Mouse (Mus musculus) ES-E14 (cell line): ENCODE measurements around the gene Mrpl2. TPM values are rescaled to one million over a fixed set of nuclear protein-coding genes. Genes with fewer than 3 reads are reported as not detected.

Experiments
- DNase-seq: peaks from one replicate; pipeline ENCODE4 v3.0.0-alpha.2; 2013; ENCODE audit warnings: low read depth, low spot score
- H3K27ac ChIP-seq: 2 replicates; pipeline ENCODE4 v1.5.1; 2012; ENCODE audit warnings: low read depth, mild to moderate bottlenecking, low read length, moderate library complexity, mixed read lengths; ENCODE audit not compliant: poor library complexity, insufficient read depth, severe bottlenecking
- H3K36me3 ChIP-seq: 2 replicates; pipeline ENCODE4 v1.6.1; 2012; ENCODE audit warnings: mild to moderate bottlenecking, low read length, moderate library complexity, mixed read lengths; ENCODE audit not compliant: control insufficient read depth, poor library complexity, insufficient read depth, severe bottlenecking
- H3K4me1 ChIP-seq, 2 experiments: fragments of 150-350 bp in 1 of 2; sonication (generic) in 1 of 2; 2 replicates each; pipeline ENCODE4 v1.6.1; 2012; ENCODE audit warnings: low read length in 2 of 2, mild to moderate bottlenecking in 1 of 2, mixed read lengths in 1 of 2; ENCODE audit not compliant: control insufficient read depth in 2 of 2, insufficient read depth in 2 of 2, poor library complexity in 1 of 2
- H3K4me3 ChIP-seq, 2 experiments: fragments of 150-350 bp in 1 of 2; sonication (generic) in 1 of 2; 2 replicates each; pipeline ENCODE4 v1.5.1; 2012; ENCODE audit warnings: low read length in 2 of 2, low read depth in 1 of 2, mild to moderate bottlenecking in 1 of 2, mixed read lengths in 1 of 2; ENCODE audit not compliant: insufficient read depth in 1 of 2, poor library complexity in 1 of 2, severe bottlenecking in 1 of 2
- H3K9ac ChIP-seq: 2 replicates; pipeline ENCODE4 v1.6.1; 2012; ENCODE audit warnings: low read depth, mild to moderate bottlenecking, low read length, mixed read lengths; ENCODE audit not compliant: poor library complexity, insufficient read depth, severe bottlenecking
- H3K9me3 ChIP-seq: fragments of 150-350 bp; sonication (generic); 2 replicates; pipeline ENCODE4 v1.6.1; 2012; ENCODE audit warnings: low read depth, mild to moderate bottlenecking, low read length; ENCODE audit not compliant: control insufficient read depth, insufficient read depth
- CHD2 ChIP-seq: IDR thresholded peaks from 2 replicates; pipeline ENCODE4 v1.6.1; 2014; ENCODE audit warnings: mild to moderate bottlenecking, low read depth, low read length, inconsistent platforms
- HCFC1 ChIP-seq: IDR thresholded peaks from 2 replicates; pipeline ENCODE4 v1.6.1; 2012; ENCODE audit warnings: low read length, inconsistent platforms, borderline replicate concordance; ENCODE audit not compliant: insufficient read depth
- MAFK ChIP-seq: IDR thresholded peaks from 2 replicates; pipeline ENCODE4 v1.6.1; 2014; ENCODE audit warnings: mild to moderate bottlenecking, low read depth, low read length, inconsistent platforms; ENCODE audit not compliant: insufficient read depth
- ZC3H11A ChIP-seq: IDR thresholded peaks from 2 replicates; pipeline ENCODE4 v1.6.1; 2012; ENCODE audit warnings: low read depth, mild to moderate bottlenecking, inconsistent platforms, low read length, borderline replicate concordance
- ZNF384 ChIP-seq: IDR thresholded peaks from 2 replicates; pipeline ENCODE4 v1.6.1; 2012; ENCODE audit warnings: low read depth, low read length, inconsistent platforms
- in situ Hi-C, 2 experiments: fragments of 600-800 bp; cut with MboI; formaldehyde crosslinking; loops; one replicate each; pipeline ENCODE4 v1.15.1; 2025; ENCODE audit warnings: low sequenced_read_pairs in 2 of 2, inconsistent platforms in 1 of 2; ENCODE audit not compliant: unreplicated experiment in 2 of 2
- total RNA-seq: library from RNA; depleted of rRNA; stranded (reverse); fragments of 300-350 nt; gene quantifications from 2 replicates; pipeline ENCODE4 v1.2.3, GENCODE M21; 2012

The Mrpl2 gene
- total RNA-seq, 1 experiment = 205 TPM

DNA sequence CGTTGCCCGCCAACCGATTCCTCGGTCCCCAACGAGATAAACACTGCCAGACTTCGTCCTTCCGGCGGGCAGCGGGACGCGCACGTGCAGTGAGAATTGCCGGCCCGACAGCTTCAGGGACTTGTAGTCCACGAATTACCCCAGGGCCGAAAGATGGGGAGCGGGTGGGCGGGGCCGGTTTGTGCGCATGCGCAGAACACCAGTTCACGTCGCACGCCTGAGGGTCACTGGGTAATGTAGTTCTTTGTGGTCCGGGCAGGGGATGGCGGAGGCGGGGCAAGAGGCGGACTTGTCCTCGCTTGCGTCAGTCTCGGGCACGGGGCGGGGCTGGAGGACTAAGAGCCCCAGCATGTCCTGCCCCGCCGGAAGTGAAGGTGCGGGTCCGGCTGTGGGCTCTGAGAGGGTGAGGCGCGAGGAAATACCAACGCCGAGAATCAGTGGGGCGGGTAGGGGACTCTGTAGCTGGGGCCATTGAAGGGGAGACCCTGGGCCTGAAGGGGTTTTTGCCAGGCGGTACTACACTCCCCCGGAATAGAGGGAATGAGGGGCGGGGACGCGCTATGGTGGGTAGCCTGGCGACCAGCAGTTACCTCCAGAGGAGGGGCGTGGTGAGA, 34.8 kb downstream of the Mrpl2 start, which contains the start of gene Klhdc3:
Gene Klhdc3 (minus strand): TSS at position 155 of the 614 bp plus-strand sequence.
- Histone ChIP-seq H3K36me3 (peaks cover 49% of the 10 kb centered on the region), H3K9ac (peak within 1 kb of the TSS; percentile 92), H3K9me3 (no peaks in the 10 kb centered on the region), H3K4me3 (peak within 1 kb of the TSS; percentile 95 to 98), H3K27ac (peak within 1 kb of the TSS; percentile 94), H3K4me1 (peaks cover 17 to 43% of the 10 kb centered on the region in 2 experiments; a peak in 3 of 4 replicates)
- in situ Hi-C loops = no loop called here
- TF ChIP-seq ZC3H11A (no peak), HCFC1 (peak; percentile 94), ZNF384 (no peak), MAFK (no peak), CHD2 (no peak)
- DNase-seq = peak; percentile 99

DNA sequence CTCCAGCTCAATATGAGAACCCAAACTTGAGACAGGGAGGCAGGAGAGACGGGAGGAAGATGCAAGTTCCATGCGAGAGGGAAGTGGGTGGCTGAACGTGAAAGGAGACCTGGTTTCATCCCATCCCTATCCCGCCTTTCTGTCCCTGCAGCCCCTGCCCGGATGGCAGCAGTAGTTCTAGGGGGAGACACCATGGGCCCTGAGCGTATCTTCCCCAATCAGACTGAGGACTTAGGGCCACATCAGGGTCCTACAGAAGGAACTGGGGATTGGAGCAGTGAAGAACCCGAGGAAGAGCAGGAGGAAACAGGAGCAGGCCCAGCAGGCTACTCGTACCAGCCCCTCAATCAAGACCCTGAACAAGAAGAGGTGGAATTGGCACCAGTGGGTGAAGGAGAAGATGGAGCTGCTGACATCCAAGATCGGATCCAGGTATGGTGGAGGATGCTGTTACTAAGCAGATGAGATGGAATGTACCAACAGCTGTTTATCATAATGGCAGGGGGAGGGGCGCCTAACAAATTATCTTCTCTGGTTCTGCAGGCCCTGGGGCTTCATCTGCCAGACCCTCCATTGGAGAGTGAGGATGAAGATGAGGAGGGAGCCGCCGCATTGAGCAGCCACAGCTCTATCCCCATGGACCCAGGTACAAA, 35.6 kb downstream of the Mrpl2 start:
- Histone ChIP-seq H3K4me1 (peaks cover 17 to 37% of the 10 kb centered on the region in 2 experiments; a peak in 3 of 4 replicates), H3K36me3 (peaks cover 49% of the 10 kb centered on the region), H3K9ac (peak overlapping the region; percentile 84), H3K9me3 (no peaks in the 10 kb centered on the region), H3K4me3 (peak overlapping the region; percentile 78 to 92), H3K27ac (peak overlapping the region; percentile 64)
- no peak for DNase-seq
- TF ChIP-seq MAFK (no peak), CHD2 (no peak), ZC3H11A (no peak), ZNF384 (no peak), HCFC1 (no peak)
- in situ Hi-C loops = no loop called here

DNA sequence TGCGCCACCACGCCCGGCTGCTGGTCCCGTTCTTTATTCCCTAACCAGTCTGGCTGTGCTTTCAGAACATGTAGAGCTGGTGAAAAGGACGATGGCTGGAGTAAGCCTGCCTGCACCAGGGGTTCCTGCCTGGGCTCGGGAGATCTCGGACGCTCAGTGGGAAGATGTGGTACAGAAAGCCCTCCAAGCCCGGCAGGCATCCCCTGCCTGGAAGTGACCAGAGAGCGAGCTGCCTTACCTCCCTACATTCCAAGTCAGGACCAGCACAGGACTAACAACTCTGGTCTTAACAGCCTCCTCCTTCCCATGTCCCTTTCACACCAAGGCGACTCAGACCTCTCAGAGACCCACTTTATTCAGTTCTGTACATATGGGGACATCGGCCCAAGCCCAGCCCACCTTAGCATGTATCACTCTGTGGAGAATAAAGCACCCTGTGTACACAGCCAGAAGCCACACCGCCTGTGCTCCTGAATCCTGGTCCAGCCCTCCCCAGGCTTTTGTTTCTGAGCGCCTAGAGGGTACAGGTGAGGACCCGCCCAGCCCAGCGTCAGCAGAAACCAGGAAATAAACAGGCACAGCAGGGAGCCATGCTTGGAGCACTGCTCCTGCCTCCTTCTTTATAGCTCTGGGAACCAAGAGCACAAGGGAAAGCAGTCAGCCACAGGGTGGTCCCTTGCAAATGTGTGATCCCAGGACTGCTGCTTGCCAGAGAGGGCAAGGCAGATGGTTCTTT, 36.8 kb downstream of the Mrpl2 start:
- Histone ChIP-seq H3K27ac (peak overlapping the region; percentile 59), H3K4me1 (peaks cover 17 to 30% of the 10 kb centered on the region in 2 experiments; a peak in 3 of 4 replicates), H3K9ac (no peak overlapping the region), H3K4me3 (peak overlapping the region in 1 of 2 experiments; percentile 10; a peak in 1 of 4 replicates), H3K9me3 (no peaks in the 10 kb centered on the region), H3K36me3 (peaks cover 48% of the 10 kb centered on the region)
- in situ Hi-C loops = no loop called here
- peak; percentile 91 for DNase-seq
- TF ChIP-seq HCFC1 = no peak
- no peak for TF ChIP-seq ZC3H11A
- no peak for TF ChIP-seq CHD2
- no peak for TF ChIP-seq ZNF384
- TF ChIP-seq MAFK = no peak

DNA sequence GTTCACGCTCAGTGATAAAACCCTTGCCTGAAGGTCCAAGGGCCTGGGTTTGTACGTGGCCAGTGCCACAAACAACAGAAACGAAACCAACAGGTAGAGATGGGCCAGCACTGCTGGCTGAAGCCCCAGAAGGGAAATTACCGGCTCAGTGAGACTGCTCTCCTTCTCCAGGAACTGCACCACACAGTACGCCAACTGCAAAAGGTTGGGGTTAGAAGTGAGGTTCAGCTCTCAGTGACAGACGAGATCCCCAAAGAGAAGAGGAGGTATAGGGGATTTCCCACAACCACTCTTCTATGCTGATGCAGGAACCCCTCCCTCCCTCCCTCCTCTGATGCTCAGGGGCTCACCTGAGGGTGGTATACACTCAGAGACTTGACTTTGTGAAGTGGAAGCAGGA, 39.9 kb downstream of the Mrpl2 start:
- Histone ChIP-seq H3K9ac (no peak overlapping the region), H3K4me1 (peaks cover 7 to 18% of the 10 kb centered on the region in 2 experiments; a peak in 2 of 4 replicates), H3K36me3 (peaks cover 47% of the 10 kb centered on the region), H3K27ac (no peak overlapping the region), H3K9me3 (no peaks in the 10 kb centered on the region), H3K4me3 (no peak overlapping the region)
- in situ Hi-C loops = no loop called here
- no peak for DNase-seq
- TF ChIP-seq ZNF384 = no peak
- TF ChIP-seq CHD2 = no peak
- no peak for TF ChIP-seq MAFK
- TF ChIP-seq HCFC1 = no peak
- no peak for TF ChIP-seq ZC3H11A
